Mouse (Mus musculus): ENCODE data around the gene Spata21. TPM values are rescaled to one million over a fixed set of nuclear protein-coding genes. Genes with fewer than 3 reads are reported as not detected.
A peak's percentile ranks its signal among the peaks of the same experiment; 100 is the strongest.

Spata21 gene
- polyA plus RNA-seq, 1 experiment from 2014 or later: not detected

DNA sequence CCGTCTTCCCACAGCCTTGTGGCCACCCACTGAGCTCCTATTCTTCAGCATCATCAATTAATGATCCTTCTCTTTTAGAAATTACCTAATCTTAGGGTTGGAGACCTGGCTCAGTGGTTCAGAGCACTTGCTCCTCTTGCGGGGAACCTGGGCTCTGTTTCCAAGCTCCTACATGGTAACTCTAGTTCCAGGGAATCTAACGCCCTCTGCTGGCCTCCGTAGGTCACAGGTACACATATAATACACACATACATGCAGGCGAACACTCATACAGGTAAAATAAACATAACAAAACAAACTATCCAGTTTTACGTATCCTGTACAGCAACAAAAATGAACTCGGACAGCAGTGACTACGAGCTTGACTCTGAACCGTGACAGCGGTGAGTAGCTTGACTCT, 31.2 kb upstream of the Spata21 start:
- Histone ChIP-seq H3K4me2 (ENCODE audit: low read depth, low read length, severe bottlenecking) (no peak overlapping the region), H3K27me3 (ENCODE audit: control insufficient read depth, insufficient read depth, low read length) (no peaks in the 10 kb centered on the region), H3K4me1 (replicated peaks; ENCODE audit: control insufficient read depth, insufficient read depth, low read length) (peaks cover 28% of the 10 kb centered on the region), H3K27ac (ENCODE audit: low read depth, low read length) (no peak overlapping the region), H3K4me3 (ENCODE audit: low read depth, low read length) (no peak overlapping the region), H3K36me3 (ENCODE audit: control insufficient read depth, insufficient read depth, low read length) (no peaks in the 10 kb centered on the region), H3K9ac (ENCODE audit: low read length) (no peak overlapping the region), H3K9me3 (ENCODE audit: control insufficient read depth, low read length) (no peaks in the 10 kb centered on the region)
- WGBS: 89% methylated on average over 10 of the region's 10 CpGs
- ATAC-seq (replicated peaks; ENCODE audit: low FRiP score) (no peak), DNase-seq (ENCODE audit: low spot score) (no peak)

DNA sequence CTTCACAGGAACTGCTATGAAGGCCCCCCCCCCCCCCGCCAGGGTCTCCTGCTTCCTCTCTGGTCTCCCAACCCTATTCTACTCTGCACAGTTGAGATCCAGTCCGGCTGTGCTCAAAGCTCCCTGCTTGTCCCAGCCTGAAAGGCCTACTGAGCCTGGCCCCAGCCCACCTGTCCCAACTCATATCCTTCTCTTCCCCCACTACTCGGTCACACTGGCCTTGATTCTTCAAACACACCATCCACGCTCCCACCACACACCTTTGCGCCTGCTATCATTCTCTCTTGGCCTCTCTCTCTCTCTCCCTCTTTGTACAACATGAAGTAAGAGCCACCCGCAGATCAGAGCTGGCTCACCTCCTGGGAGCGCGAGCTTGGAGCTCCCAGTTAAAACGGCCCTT, 29.3 kb upstream of the Spata21 start:
- Histone ChIP-seq H3K4me1 (replicated peaks; ENCODE audit: control insufficient read depth, insufficient read depth, low read length) (peaks cover 9% of the 10 kb centered on the region), H3K9ac (ENCODE audit: low read length) (no peak overlapping the region), H3K27ac (ENCODE audit: low read depth, low read length) (no peak overlapping the region), H3K9me3 (ENCODE audit: control insufficient read depth, low read length) (no peaks in the 10 kb centered on the region), H3K36me3 (ENCODE audit: control insufficient read depth, insufficient read depth, low read length) (no peaks in the 10 kb centered on the region), H3K4me2 (ENCODE audit: low read depth, low read length, severe bottlenecking) (no peak overlapping the region), H3K27me3 (ENCODE audit: control insufficient read depth, insufficient read depth, low read length) (no peaks in the 10 kb centered on the region), H3K4me3 (ENCODE audit: low read depth, low read length) (no peak overlapping the region)
- peak; percentile 51 for DNase-seq (ENCODE audit: low spot score)
- ATAC-seq (replicated peaks; ENCODE audit: low FRiP score): no peak
- 83% methylated on average over 9 of the region's 9 CpGs for WGBS

DNA sequence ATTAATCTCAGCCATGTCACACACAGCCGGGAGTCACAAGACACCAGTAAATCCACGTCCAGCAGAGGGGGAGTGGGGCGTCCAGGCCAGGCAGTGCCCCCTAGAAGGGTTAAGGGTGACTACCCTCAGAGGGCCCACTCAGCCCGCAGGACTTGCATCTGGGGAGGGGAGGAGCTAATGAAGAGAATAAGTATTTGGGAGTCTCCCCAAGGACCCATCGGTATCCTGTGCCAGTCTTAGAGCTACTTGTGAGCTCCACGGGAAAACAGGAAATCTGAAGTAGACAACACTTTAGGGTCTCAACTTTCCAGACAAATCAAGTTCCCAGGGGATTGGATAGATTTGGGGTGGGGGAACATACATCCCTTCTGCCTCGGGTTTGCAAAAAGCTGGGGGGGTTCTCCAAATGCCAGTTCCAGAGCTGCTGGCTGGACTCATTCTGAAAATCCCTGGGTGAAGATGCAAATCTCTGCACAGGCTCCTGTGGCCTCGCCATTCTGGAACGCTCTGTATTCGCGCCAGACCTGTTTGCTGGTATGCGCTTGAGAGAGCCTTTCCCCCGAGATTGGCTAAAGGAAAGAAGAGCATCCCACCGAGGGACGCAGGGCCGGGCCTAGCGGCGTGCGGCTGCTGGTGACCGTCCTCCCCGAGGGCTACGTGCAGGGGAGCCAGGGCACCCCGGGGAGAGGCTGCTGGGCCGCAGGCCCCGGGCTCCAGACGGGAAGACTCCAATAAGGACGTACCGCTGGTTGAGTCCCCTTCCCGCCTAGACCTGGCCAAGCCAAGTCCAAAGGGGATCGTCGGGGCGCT, 28.3 kb upstream of the Spata21 start:
- H3K27me3 ChIP-seq (ENCODE audit: control insufficient read depth, insufficient read depth, low read length): no peaks in the 10 kb centered on the region
- H3K4me3 ChIP-seq (ENCODE audit: low read depth, low read length): peak overlapping the region; percentile 62
- H3K9ac ChIP-seq (ENCODE audit: low read length): peak overlapping the region; percentile 82
- DNase-seq (ENCODE audit: low spot score) (no peak), ATAC-seq (replicated peaks; ENCODE audit: low FRiP score) (no peak)
- peak overlapping the region; percentile 80 for H3K4me2 ChIP-seq (ENCODE audit: low read depth, low read length, severe bottlenecking)
- H3K36me3 ChIP-seq (ENCODE audit: control insufficient read depth, insufficient read depth, low read length): no peaks in the 10 kb centered on the region
- 3% methylated on average over 32 of the region's 32 CpGs for WGBS
- no peaks in the 10 kb centered on the region for H3K9me3 ChIP-seq (ENCODE audit: control insufficient read depth, low read length)
- 0 out of 2 replicates have a peak, but pooled peaks cover 4% of the 10 kb centered on the region for H3K4me1 ChIP-seq (replicated peaks; ENCODE audit: control insufficient read depth, insufficient read depth, low read length)
- H3K27ac ChIP-seq (ENCODE audit: low read depth, low read length): peak overlapping the region; percentile 64

DNA sequence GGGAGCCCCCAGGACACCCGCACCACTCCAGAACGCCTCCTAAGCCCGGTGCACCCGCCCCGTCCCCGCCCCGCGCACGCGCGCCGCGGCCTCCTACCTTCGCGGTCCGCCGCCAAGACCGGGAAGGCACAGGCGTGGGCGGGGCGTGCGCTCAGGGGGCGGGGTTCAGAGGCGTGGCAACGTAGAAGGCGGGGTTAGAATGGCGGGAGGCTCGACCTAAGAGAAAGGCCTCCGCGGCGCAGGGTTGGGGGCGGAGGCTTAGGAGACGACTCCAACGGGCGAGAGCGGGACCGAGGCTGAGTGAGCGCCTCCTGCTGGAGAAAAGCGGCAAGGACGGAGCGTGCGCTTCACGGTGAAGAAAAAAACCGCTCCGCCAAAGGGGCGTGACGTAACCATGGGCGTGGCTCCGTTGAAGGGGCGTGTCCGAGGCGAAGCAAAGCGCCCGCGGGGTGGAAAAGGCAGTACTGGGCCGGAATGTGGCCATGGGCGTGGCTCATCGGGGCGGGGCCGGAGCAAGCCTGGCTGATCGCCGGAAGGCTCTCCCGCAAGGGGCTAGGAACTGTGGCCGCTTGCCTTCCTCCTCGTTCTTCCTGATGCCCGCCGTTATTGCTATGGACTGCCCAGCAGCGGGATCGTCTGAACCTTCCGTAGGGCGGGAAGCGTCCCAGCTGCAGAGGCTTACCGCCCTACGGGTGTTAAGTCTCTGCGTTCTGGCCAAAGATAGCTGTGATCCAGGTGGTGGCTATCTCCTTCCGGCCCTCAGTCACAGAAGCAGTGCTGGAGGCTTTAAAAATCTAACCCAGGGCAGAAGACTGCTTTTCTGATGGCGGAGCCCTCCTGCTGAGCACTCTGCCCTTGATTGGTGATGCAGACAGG, 27.5 kb upstream of the Spata21 start, which contains the start of gene Crocc:
Crocc (minus strand) TSS at position 125 of the 876 bp plus-strand sequence.
- DNase-seq (ENCODE audit: low spot score) (peak; percentile 100), ATAC-seq (replicated peaks; ENCODE audit: low FRiP score) (peak; percentile 93)
- Histone ChIP-seq H3K9ac (ENCODE audit: low read length) (peak within 1 kb of the TSS; percentile 82), H3K4me1 (replicated peaks; ENCODE audit: control insufficient read depth, insufficient read depth, low read length) (0 out of 2 replicates have a peak, but pooled peaks cover 4% of the 10 kb centered on the region), H3K4me2 (ENCODE audit: low read depth, low read length, severe bottlenecking) (peak within 1 kb of the TSS; percentile 80), H3K4me3 (ENCODE audit: low read depth, low read length) (peak within 1 kb of the TSS; percentile 62), H3K9me3 (ENCODE audit: control insufficient read depth, low read length) (no peaks in the 10 kb centered on the region), H3K36me3 (ENCODE audit: control insufficient read depth, insufficient read depth, low read length) (no peaks in the 10 kb centered on the region), H3K27ac (ENCODE audit: low read depth, low read length) (peak within 1 kb of the TSS; percentile 85), H3K27me3 (ENCODE audit: control insufficient read depth, insufficient read depth, low read length) (no peaks in the 10 kb centered on the region)
- WGBS: under 1% methylated on average over 76 of the region's 77 CpGs

DNA sequence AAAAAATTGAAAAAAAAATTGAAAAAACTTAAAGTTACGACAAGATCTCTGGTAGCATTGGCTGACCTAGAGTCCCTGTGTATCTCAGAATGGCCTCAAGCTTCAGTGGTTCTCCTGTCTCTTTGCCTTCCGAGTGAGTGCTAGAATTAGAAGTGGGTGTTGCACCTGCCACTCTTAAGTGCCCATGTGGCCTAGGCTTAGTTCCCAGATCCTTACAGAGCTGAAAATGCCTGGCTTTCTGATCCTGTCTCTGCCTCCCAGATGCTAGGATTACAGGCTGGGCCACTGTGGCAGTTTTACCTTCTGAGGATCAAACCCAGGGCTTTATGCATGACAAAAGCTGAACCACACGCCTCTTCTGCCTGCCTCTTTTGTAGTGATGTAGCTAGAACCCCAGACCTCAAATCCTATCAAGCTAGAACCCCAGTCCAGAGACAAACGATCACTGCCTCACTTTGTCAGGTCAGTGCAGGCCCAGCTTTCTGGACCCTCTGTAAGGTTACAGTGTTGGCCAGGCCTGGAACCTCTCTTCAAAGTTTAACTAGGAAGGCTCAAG, 24.0 kb upstream of the Spata21 start:
- Histone ChIP-seq H3K27me3 (ENCODE audit: control insufficient read depth, insufficient read depth, low read length) (no peaks in the 10 kb centered on the region), H3K9me3 (ENCODE audit: control insufficient read depth, low read length) (no peaks in the 10 kb centered on the region), H3K36me3 (ENCODE audit: control insufficient read depth, insufficient read depth, low read length) (peaks cover 8% of the 10 kb centered on the region; the same call in 1 of the 2 replicates), H3K4me1 (replicated peaks; ENCODE audit: control insufficient read depth, insufficient read depth, low read length) (0 out of 2 replicates have a peak, but pooled peaks cover 4% of the 10 kb centered on the region), H3K4me3 (ENCODE audit: low read depth, low read length) (no peak overlapping the region), H3K27ac (ENCODE audit: low read depth, low read length) (no peak overlapping the region), H3K4me2 (ENCODE audit: low read depth, low read length, severe bottlenecking) (no peak overlapping the region), H3K9ac (ENCODE audit: low read length) (no peak overlapping the region)
- ATAC-seq (replicated peaks; ENCODE audit: low FRiP score): no peak
- WGBS: 80% methylated on average over 4 of the region's 4 CpGs
- DNase-seq (ENCODE audit: low spot score): no peak

DNA sequence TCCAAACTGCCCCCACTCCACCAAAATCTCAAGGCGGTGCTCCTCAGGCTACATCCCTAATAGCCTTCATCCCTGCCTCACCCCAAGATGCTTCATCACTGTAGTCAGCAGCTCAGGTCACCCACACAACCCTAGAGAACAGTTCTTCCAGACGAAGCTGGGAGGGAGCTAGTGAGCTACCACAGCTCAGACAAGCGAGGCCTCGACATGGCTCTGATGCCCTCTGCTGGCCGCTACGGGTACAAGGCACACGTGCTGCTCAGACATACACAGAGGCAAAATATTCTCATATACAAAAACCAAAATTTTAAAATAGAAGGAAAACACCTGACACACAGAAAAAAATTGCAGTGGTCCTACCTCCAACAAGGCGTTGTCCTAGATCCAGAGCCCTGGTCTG, 23.0 kb upstream of the Spata21 start:
- Histone ChIP-seq H3K4me3 (ENCODE audit: low read depth, low read length) (no peak overlapping the region), H3K9me3 (ENCODE audit: control insufficient read depth, low read length) (no peaks in the 10 kb centered on the region), H3K4me2 (ENCODE audit: low read depth, low read length, severe bottlenecking) (no peak overlapping the region), H3K9ac (ENCODE audit: low read length) (no peak overlapping the region), H3K36me3 (ENCODE audit: control insufficient read depth, insufficient read depth, low read length) (peaks cover 12% of the 10 kb centered on the region; the same call in 1 of the 2 replicates), H3K27ac (ENCODE audit: low read depth, low read length) (no peak overlapping the region), H3K4me1 (replicated peaks; ENCODE audit: control insufficient read depth, insufficient read depth, low read length) (no peaks in the 10 kb centered on the region), H3K27me3 (ENCODE audit: control insufficient read depth, insufficient read depth, low read length) (no peaks in the 10 kb centered on the region)
- peak; percentile 22 for ATAC-seq (replicated peaks; ENCODE audit: low FRiP score)
- DNase-seq (ENCODE audit: low spot score): peak; percentile 92
- 3% methylated on average over 8 of the region's 8 CpGs for WGBS

DNA sequence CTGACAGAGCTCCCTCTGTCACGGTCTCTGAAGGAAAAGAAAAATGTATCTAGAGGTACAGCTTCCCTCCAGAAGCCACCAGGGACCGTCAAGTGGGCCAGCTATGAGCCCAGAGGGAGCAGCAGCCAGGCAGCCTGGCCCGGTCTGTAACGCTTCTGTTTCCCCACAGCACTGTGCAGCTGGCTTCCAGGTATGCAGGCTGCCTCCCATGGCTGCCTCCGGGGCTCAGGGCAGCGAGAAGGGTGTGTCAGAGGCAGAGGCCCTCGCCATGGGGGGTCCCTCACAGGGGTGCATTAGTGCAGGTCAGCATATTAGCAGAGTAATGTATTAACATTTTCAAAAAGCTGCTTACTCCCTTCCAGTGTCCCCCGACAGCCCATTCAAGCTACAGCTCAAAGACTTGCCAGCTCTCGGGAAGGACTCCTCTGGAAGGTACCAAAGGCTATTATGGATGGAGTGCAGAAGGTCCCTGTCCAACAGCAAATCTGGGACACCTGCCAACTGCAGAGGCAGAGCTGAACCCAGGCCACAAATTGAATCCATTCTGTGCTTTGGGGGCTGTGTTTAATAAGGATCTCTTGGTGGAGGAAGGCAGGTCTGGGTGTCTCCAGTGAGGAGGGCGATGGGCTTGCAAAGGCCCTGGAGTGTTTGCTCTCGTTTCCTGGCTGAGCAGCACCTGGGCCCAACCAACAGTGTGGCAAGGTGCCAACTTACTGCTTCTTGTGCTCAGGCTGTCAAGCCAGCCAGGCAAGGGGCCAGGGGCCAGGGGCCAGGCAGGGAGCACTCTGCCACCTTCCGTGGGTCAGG, 21.2 kb upstream of the Spata21 start:
- H3K36me3 ChIP-seq (ENCODE audit: control insufficient read depth, insufficient read depth, low read length): peaks cover 12% of the 10 kb centered on the region; the same call in 1 of the 2 replicates
- H3K27me3 ChIP-seq (ENCODE audit: control insufficient read depth, insufficient read depth, low read length): no peaks in the 10 kb centered on the region
- no peak overlapping the region for H3K9ac ChIP-seq (ENCODE audit: low read length)
- no peak for ATAC-seq (replicated peaks; ENCODE audit: low FRiP score)
- no peak overlapping the region for H3K27ac ChIP-seq (ENCODE audit: low read depth, low read length)
- H3K9me3 ChIP-seq (ENCODE audit: control insufficient read depth, low read length): no peaks in the 10 kb centered on the region
- H3K4me3 ChIP-seq (ENCODE audit: low read depth, low read length): no peak overlapping the region
- H3K4me2 ChIP-seq (ENCODE audit: low read depth, low read length, severe bottlenecking): no peak overlapping the region
- 90% methylated on average over 12 of the region's 12 CpGs for WGBS
- H3K4me1 ChIP-seq (replicated peaks; ENCODE audit: control insufficient read depth, insufficient read depth, low read length): no peaks in the 10 kb centered on the region
- DNase-seq (ENCODE audit: low spot score): no peak
